Mouse (Mus musculus): ENCODE results near the gene Trit1. TPM values are rescaled to one million over a fixed set of nuclear protein-coding genes. Genes with fewer than 3 reads are reported as not detected.
A peak's percentile ranks its signal among the peaks of the same experiment; 100 is the strongest.

Trit1 gene
- polyA plus RNA-seq, 1 experiment from 2014 or later, result 8.9 TPM

DNA sequence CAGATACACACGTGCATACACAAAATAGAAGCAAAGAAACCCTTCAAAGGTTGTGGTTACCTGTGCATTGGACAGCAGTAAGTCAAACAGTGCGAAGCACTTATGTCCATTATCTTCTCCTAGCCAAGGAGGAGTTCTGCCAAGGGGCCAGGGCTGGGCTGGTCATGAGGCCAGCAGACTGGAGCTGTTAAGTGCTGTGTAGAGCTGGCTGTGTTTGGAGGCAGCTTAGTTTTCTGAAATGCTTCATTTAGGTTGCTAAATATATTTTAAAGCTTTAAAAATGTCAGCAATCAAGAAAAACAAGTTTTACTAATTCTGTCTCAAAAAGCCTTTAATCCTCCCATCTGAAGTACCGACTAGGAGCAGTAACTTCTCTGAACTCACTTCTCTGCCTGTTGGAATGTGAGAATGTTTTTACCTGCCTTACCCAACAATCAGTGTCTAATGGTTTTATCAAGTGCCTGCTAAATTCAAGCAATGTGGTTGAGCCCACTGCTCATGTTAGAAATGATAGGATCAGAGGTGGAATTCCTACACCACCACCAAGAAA, 40.2 kb downstream of the Trit1 start:
- ATAC-seq, result no peak
- Histone ChIP-seq H3K4me1 (no peaks in the 10 kb centered on the region), H3K9me3 (replicated peaks) (no peaks in the 10 kb centered on the region), H3K27ac (no peak overlapping the region), H3K4me2 (no peak overlapping the region), H3K9ac (no peak overlapping the region), H3K27me3 (replicated peaks) (no peaks in the 10 kb centered on the region), H3K4me3 (no peak overlapping the region), H3K36me3 (peaks cover 49% of the 10 kb centered on the region)
- WGBS (ENCODE audit: insufficient replicate concordance), result 75% methylated on average over 3 of the region's 3 CpGs

DNA sequence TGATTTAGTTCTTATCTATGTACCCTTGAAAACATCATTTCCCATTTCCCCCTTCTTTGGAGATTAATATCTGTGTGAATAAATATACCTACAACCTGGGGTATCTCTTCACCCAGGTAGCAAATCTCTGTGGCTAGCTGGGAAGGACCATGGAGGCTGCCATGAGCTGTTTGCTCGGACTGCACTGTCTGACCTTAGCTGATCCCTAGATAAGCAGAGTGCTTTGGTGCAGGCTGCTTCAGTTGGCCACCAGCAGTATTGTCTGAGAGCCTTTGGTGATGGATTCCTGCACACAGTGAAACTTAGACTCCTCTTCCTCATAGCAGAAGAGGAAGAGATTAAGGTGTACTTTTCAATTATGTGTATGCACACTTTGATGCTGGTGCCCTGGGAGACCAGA, 41.6 kb downstream of the Trit1 start:
- no peak overlapping the region for H3K9ac ChIP-seq
- no peak overlapping the region for H3K27ac ChIP-seq
- H3K36me3 ChIP-seq, result peaks cover 36% of the 10 kb centered on the region
- peak; percentile 54; the same call in 1 of the 2 replicates for ATAC-seq
- no peaks in the 10 kb centered on the region for H3K4me1 ChIP-seq
- no peaks in the 10 kb centered on the region for H3K9me3 ChIP-seq (replicated peaks)
- no peak overlapping the region for H3K4me2 ChIP-seq
- no peaks in the 10 kb centered on the region for H3K27me3 ChIP-seq (replicated peaks)
- 34% methylated on average over 1 of the region's 1 CpGs for WGBS (ENCODE audit: insufficient replicate concordance)
- no peak overlapping the region for H3K4me3 ChIP-seq

DNA sequence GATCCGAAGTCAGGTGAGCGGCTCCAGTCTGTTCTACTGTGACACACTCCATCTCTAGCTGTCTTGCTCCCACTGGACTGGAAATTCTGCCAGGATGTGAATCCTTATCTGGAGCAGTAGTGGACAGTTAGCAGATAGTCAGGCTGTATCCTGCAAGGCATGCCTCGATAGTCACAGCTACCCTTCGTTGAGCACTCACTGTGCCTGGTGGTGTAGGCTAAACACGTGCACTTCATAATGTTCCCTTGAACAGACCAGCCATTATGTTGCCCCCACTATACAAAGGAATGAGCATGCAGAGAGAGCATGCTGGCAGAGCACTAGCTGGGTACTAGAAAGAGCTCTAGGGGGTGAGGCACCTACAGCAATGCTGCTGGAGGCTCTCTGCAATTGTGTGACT, 45.3 kb downstream of the Trit1 start:
- no peaks in the 10 kb centered on the region for H3K9me3 ChIP-seq (replicated peaks)
- WGBS (ENCODE audit: insufficient replicate concordance), result 58% methylated on average over 5 of the region's 5 CpGs
- no peaks in the 10 kb centered on the region for H3K4me1 ChIP-seq
- no peak overlapping the region for H3K4me3 ChIP-seq
- H3K27me3 ChIP-seq (replicated peaks), result peaks cover 4% of the 10 kb centered on the region; the same call in 1 of the 2 replicates
- H3K9ac ChIP-seq, result no peak overlapping the region
- H3K27ac ChIP-seq, result no peak overlapping the region
- no peak for ATAC-seq
- H3K4me2 ChIP-seq, result no peak overlapping the region
- H3K36me3 ChIP-seq, result no peaks in the 10 kb centered on the region

DNA sequence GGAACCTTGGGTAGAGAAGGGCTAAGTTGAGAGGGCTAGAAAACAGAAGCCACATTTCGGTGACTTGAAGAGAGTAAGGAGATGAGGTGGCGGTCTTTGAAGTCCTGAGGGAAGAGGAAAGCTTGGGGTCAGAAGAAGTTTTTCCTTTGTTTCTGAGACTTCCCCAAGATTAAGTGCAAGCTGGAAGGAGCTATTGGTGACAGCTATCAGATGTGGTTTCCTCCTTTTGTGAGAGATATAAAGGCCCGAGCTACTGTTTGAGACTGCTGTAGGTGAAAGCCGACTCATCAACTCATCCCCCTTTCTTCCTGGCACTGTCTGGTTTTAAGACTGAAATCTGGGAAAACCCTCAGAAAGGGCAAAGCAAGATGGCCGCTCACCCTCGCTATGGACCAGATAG, 52.2 kb downstream of the Trit1 start:
- no peak overlapping the region for H3K4me3 ChIP-seq
- no peaks in the 10 kb centered on the region for H3K36me3 ChIP-seq
- ATAC-seq, result no peak
- no peaks in the 10 kb centered on the region for H3K9me3 ChIP-seq (replicated peaks)
- peaks cover 31% of the 10 kb centered on the region for H3K27me3 ChIP-seq (replicated peaks)
- H3K27ac ChIP-seq, result no peak overlapping the region
- H3K9ac ChIP-seq, result no peak overlapping the region
- peaks cover 11% of the 10 kb centered on the region for H3K4me1 ChIP-seq
- H3K4me2 ChIP-seq, result no peak overlapping the region
- 26% methylated on average over 6 of the region's 6 CpGs for WGBS (ENCODE audit: insufficient replicate concordance)

DNA sequence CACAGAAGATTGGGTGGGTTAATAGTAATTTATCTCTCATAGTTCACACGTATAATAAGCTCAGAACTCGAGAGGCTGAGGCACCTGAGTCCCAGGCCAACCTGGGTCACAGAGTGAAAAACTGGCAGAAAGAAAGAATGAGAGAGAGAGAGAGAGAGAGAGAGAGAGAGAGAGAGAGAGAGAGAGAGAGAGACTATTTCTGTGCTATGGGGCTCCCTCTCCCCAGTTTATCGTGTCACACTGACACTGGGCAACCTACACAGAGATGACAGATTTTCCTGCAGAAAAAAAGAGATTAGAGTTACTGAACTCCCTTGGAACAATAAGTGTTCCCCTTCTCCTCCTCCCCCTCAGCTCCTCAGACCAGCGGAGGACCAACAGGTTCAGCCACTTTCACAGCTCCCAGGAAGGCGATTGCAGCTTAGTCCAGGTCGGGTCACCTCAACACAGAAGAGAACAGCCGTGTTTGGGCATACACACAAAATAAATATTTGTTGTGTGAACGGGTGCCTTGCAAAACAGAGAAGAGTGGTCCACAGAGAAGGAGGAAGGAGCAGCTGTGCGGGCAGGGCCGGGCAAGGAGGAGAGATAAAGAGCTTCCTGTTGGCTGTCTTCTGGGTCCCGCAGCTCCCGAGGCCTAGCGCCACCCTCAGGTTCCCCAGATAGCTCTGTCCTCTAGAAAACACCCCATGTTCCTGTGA, 55.0 kb downstream of the Trit1 start:
- 3% methylated on average over 13 of the region's 13 CpGs for WGBS (ENCODE audit: insufficient replicate concordance)
- no peak overlapping the region for H3K9ac ChIP-seq
- peaks cover 11% of the 10 kb centered on the region for H3K4me1 ChIP-seq
- H3K9me3 ChIP-seq (replicated peaks), result no peaks in the 10 kb centered on the region
- ATAC-seq, result peak; percentile 76
- no peak overlapping the region for H3K27ac ChIP-seq
- peak overlapping the region; percentile 32 for H3K4me3 ChIP-seq
- H3K36me3 ChIP-seq, result no peaks in the 10 kb centered on the region
- H3K27me3 ChIP-seq (replicated peaks), result peaks cover 40% of the 10 kb centered on the region
- H3K4me2 ChIP-seq, result peak overlapping the region; percentile 56

DNA sequence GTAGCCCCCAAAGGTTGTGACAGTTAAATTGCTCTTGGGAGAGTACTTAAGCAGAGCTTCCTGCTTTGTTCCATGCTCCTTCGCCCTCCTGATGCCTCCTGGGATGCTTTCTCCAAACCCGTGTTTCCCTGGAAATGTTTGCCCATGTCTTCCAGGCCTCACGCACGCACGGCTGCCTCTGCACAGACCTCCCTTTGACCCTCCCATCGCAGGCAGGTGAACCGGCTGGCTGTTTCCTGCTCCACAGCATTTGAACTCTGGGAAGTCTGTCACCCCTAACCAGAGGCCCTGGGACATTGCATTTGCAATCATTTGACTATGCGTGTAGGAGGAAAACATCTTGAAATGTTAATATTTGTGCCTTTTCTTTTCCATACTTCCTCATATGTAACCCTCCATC, 60.5 kb downstream of the Trit1 start:
- no peak overlapping the region for H3K4me3 ChIP-seq
- peaks cover 16% of the 10 kb centered on the region for H3K4me1 ChIP-seq
- no peaks in the 10 kb centered on the region for H3K36me3 ChIP-seq
- no peaks in the 10 kb centered on the region for H3K9me3 ChIP-seq (replicated peaks)
- 68% methylated on average over 8 of the region's 8 CpGs for WGBS (ENCODE audit: insufficient replicate concordance)
- no peak overlapping the region for H3K9ac ChIP-seq
- no peak overlapping the region for H3K4me2 ChIP-seq
- no peak for ATAC-seq
- H3K27ac ChIP-seq, result no peak overlapping the region
- peaks cover 23% of the 10 kb centered on the region for H3K27me3 ChIP-seq (replicated peaks)

DNA sequence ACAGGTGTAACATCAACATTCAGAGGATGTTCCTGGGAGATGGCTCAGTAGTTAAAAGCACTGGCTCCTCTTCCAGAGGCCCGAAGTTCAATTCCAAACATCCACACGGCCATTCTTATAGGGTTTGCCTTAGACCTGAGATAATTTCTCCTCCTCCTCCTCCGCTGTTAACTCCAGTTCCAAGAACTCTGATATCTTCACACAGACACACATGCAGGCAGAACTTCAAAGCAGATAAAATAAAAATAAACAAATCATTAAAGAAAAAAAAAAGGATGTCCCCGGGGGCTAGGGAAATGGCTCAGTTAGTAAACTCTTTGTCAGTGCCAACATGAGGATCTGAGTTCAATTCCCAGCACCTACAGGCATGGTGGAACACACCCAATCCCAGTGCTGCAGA, 61.8 kb downstream of the Trit1 start:
- Histone ChIP-seq H3K9me3 (replicated peaks) (no peaks in the 10 kb centered on the region), H3K27ac (no peak overlapping the region), H3K4me2 (peak overlapping the region; percentile 15), H3K9ac (no peak overlapping the region), H3K4me1 (peaks cover 15% of the 10 kb centered on the region), H3K36me3 (no peaks in the 10 kb centered on the region), H3K4me3 (no peak overlapping the region), H3K27me3 (replicated peaks) (peaks cover 25% of the 10 kb centered on the region)
- peak; percentile 72 for ATAC-seq
- 40% methylated on average over 4 of the region's 4 CpGs for WGBS (ENCODE audit: insufficient replicate concordance)

DNA sequence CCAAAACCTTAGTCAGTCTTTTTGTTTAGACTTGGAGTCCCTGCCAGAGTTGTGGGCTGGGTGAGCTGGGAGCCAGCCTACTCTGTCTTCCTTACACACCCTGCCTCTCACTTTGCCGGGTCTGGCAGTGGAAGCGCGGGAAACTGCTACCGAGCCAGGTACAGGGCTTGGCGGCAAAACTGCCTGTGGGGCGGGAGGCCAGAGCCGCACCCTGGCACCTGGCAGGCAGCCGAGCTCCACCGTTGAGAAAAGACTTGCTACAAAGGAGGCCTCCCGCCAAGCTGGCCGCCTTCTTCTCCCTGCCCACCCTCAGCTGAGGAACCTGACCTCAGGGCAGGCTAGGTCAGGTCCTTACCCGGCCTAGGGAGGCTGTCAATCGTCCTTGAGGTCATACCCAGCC, 64.4 kb downstream of the Trit1 start:
- 55% methylated on average over 13 of the region's 13 CpGs for WGBS (ENCODE audit: insufficient replicate concordance)

DNA sequence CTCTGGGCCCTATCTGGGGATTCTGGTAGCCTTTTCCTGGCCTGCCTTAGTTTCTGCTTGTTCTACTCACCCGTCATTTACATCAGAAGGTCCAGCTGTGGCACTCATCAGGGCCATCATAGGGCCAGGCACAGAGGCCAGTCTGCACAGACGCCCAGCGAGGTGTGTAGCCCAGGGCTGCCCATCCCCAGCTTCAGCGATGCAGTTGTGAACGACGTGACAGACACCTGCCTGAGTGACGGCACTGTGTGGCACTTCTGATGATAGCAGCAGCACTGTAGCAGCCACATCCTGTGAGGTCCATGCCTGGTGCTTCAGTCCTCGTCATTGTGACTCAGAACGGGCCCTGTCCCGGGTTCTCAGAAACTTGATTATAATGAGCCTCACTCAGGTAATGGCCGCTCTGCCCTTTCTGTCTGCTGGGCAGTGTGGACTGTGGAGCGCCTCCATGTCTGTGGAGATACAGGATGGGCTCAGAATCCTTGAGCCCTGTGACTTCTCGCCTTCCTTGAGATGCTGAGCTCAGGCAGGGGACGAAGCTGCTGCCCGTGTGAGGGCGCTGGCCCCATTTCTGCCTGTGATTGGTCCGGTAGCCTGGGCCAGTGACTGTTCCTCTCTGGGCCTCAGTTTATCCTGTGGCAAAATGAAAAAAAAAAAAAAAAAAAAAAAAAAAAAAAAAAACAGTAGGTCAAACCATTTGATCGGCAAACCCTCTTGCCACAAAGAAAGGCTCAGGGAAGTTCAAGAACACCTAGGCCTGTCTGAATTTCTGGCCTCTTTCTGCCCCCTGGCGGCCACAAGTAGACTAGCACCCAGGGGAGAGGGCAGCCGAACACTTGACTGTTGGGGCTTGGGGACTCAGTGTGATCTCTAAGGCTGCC, 66.1 kb downstream of the Trit1 start:
- H3K36me3 ChIP-seq, result no peaks in the 10 kb centered on the region
- no peak overlapping the region for H3K27ac ChIP-seq
- H3K9me3 ChIP-seq (replicated peaks), result no peaks in the 10 kb centered on the region
- no peak overlapping the region for H3K4me2 ChIP-seq
- ATAC-seq, result peak; percentile 27; the same call in 1 of the 2 replicates
- no peak overlapping the region for H3K4me3 ChIP-seq
- WGBS (ENCODE audit: insufficient replicate concordance), result 68% methylated on average over 20 of the region's 20 CpGs
- no peak overlapping the region for H3K9ac ChIP-seq
- H3K4me1 ChIP-seq, result peaks cover 15% of the 10 kb centered on the region
- H3K27me3 ChIP-seq (replicated peaks), result peaks cover 13% of the 10 kb centered on the region

More for the DNA sequence above, 64.4 kb downstream of the Trit1 start:
- no peaks in the 10 kb centered on the region for H3K9me3 ChIP-seq (replicated peaks)
- H3K27me3 ChIP-seq (replicated peaks), result peaks cover 13% of the 10 kb centered on the region
- no peak for ATAC-seq
- no peak overlapping the region for H3K9ac ChIP-seq
- H3K27ac ChIP-seq, result no peak overlapping the region
- H3K4me1 ChIP-seq, result peaks cover 15% of the 10 kb centered on the region
- H3K4me3 ChIP-seq, result no peak overlapping the region
- H3K36me3 ChIP-seq, result no peaks in the 10 kb centered on the region
- no peak overlapping the region for H3K4me2 ChIP-seq

DNA sequence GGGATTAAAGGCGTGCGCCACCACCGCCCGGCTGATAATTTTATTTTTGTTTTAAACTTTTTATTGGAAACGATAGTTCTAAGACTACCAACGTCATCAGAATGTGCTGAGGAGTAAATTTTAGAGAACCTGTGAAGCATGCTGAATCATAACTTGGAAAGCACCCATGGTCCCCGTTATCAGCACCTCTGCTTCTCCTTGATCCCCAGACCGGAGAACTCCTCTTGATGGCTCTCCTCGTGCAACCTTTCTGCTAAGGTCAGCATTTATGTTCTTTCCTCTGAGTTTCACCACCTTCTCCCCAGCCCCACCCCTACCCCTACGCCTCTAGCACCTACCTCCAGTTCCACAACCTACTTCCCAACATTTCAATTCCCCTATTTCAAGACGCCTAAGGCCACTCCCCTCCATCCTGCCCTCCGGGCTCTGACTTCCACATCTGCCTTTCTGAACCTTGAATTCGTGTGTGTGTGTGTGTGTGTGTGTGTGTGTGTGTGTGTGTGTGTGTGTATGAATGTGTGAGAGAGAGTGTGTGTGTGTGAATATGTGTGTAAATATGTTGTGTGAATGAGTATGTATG, 67.0 kb downstream of the Trit1 start:
- ATAC-seq, result no peak
- no peaks in the 10 kb centered on the region for H3K36me3 ChIP-seq
- peaks cover 13% of the 10 kb centered on the region for H3K27me3 ChIP-seq (replicated peaks)
- no peak overlapping the region for H3K4me2 ChIP-seq
- no peak overlapping the region for H3K4me3 ChIP-seq
- WGBS (ENCODE audit: insufficient replicate concordance), result 48% methylated on average over 13 of the region's 13 CpGs
- H3K27ac ChIP-seq, result no peak overlapping the region
- peaks cover 6% of the 10 kb centered on the region for H3K4me1 ChIP-seq
- no peak overlapping the region for H3K9ac ChIP-seq
- H3K9me3 ChIP-seq (replicated peaks), result no peaks in the 10 kb centered on the region

DNA sequence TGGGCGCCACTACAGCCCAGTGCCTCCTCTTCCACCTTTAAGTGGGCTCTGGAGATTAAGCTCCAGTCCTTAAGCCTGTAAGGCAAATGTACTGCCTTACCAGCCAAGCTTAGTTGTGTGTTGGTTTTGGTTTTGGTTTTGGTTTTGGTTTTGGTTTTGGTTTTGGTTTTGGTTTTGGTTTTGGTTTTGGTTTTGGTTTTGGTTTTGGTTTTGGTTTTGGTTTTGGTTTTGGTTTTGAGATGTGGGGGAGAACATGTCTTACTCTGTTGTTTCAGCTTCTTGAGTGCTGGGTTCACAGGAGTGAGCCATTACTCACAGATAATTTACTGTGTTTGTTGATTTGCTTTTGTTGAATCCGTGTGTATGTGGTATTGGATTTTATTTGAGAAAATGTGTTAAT, 68.9 kb downstream of the Trit1 start:
- Histone ChIP-seq H3K27ac (no peak overlapping the region), H3K9me3 (replicated peaks) (no peaks in the 10 kb centered on the region), H3K4me3 (no peak overlapping the region), H3K4me1 (no peaks in the 10 kb centered on the region), H3K4me2 (no peak overlapping the region), H3K9ac (no peak overlapping the region), H3K27me3 (replicated peaks) (peaks cover 12% of the 10 kb centered on the region; the same call in 1 of the 2 replicates), H3K36me3 (no peaks in the 10 kb centered on the region)
- ATAC-seq, result no peak
- 63% methylated on average over 2 of the region's 2 CpGs for WGBS (ENCODE audit: insufficient replicate concordance)

DNA sequence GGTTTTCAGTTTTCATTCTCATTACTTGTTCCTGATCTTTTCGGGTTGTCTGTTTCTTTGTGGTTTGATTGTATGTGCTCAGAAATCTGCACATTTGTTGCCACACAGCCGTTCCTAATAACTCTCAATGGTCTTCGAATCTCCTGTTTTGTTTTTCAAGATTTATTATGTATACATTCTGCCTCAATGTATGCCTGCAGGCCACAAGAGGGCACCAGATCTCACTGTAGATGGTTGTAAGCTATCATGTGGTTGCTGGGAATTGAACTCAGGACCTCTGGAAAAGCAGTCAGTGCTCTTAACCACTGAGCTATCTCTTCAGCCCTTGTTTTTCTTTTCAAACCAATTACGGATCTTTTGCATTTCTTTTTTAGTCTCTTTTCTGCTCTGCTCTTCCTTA, 70.0 kb downstream of the Trit1 start:
- ATAC-seq, result no peak
- 74% methylated on average over 4 of the region's 4 CpGs for WGBS (ENCODE audit: insufficient replicate concordance)

More for the DNA sequence above, 70.0 kb downstream of the Trit1 start:
- Histone ChIP-seq H3K36me3 (no peaks in the 10 kb centered on the region), H3K9me3 (replicated peaks) (no peaks in the 10 kb centered on the region), H3K27ac (no peak overlapping the region), H3K4me3 (no peak overlapping the region), H3K4me2 (no peak overlapping the region), H3K27me3 (replicated peaks) (peaks cover 10% of the 10 kb centered on the region; the same call in 1 of the 2 replicates), H3K9ac (no peak overlapping the region), H3K4me1 (no peaks in the 10 kb centered on the region)
